Mouse (Mus musculus) heart, embryonic 14.5 days (tissue): ENCODE measurements at regions not wholly inside any gene's neighbourhood (a gene's known extent, or its start where the extent isn't known, plus 50 kb on each side); places are given as distances from the start of the nearest gene placed in this dataset.
A peak's percentile ranks its signal among the peaks of the same experiment; 100 is the strongest.

Source experiments
- ATAC-seq: fragments of 200-750 bp; cut with Nextera tagmentation; 2 replicates; pipeline ENCODE4 v1.8.0; 2017; ENCODE audit warnings: low read depth, moderate TSS enrichment; ENCODE audit not compliant: insufficient number of reproducible peaks, insufficient read depth, low FRiP score
- H3K27ac ChIP-seq, 2 experiments: fragments of 200-500 bp in 1 of 2; fragments of 300-500 bp in 1 of 2; sonication (generic) in 1 of 2; replicated peaks in 1 of 2; 2 replicates each; pipeline ENCODE4 v1.5.1; 2012 to 2014; ENCODE audit warnings: low read depth in 2 of 2, low read length in 2 of 2, control low read depth in 1 of 2, mild to moderate bottlenecking in 1 of 2, mixed read lengths in 1 of 2; ENCODE audit not compliant: control insufficient read depth in 1 of 2, insufficient read depth in 1 of 2
- H3K27me3 ChIP-seq: fragments of 300-500 bp; sonication (generic); 2 replicates; pipeline ENCODE4 v1.6.1; 2014; ENCODE audit warnings: mild to moderate bottlenecking, low read length, control low read depth; ENCODE audit not compliant: control insufficient read depth, insufficient read depth
- H3K36me3 ChIP-seq: fragments of 300-500 bp; sonication (generic); 2 replicates; pipeline ENCODE4 v1.6.1; 2014; ENCODE audit warnings: mild to moderate bottlenecking, control low read depth, low read length, mixed read lengths; ENCODE audit not compliant: control insufficient read depth, insufficient read depth
- H3K4me1 ChIP-seq, 2 experiments: fragments of 200-500 bp in 1 of 2; fragments of 300-500 bp in 1 of 2; sonication (generic) in 1 of 2; 2 replicates each; pipeline ENCODE4 v1.6.1; 2012 to 2014; ENCODE audit warnings: low read length in 2 of 2, control low read depth in 1 of 2, mixed read lengths in 1 of 2; ENCODE audit not compliant: control insufficient read depth in 2 of 2, insufficient read depth in 2 of 2
- H3K4me2 ChIP-seq: fragments of 300-500 bp; sonication (generic); 2 replicates; pipeline ENCODE4 v1.6.1; 2014; ENCODE audit warnings: mild to moderate bottlenecking, low read length
- H3K4me3 ChIP-seq, 2 experiments: fragments of 200-500 bp in 1 of 2; fragments of 300-500 bp in 1 of 2; sonication (generic) in 1 of 2; 2 replicates each; pipeline ENCODE4 v1.5.1; 2012 to 2014; ENCODE audit warnings: low read length in 2 of 2, mild to moderate bottlenecking in 2 of 2, control low read depth in 1 of 2, low read depth in 1 of 2, moderate library complexity in 1 of 2; ENCODE audit not compliant: control insufficient read depth in 1 of 2, insufficient read depth in 1 of 2
- H3K9ac ChIP-seq: fragments of 300-500 bp; sonication (generic); 2 replicates; pipeline ENCODE4 v1.6.1; 2014; ENCODE audit warnings: mild to moderate bottlenecking, low read length
- H3K9me3 ChIP-seq: fragments of 300-500 bp; sonication (generic); 2 replicates; pipeline ENCODE4 v1.6.1; 2016; ENCODE audit warnings: low read length, control low read depth; ENCODE audit not compliant: control insufficient read depth
- WGBS: fragments of 180-500 bp; shearing (Covaris S2); extraction: QIAGEN DNeasy Blood & Tissue Kit; methylation state at CpG from one replicate; pipeline ENCODE4 v1.1.7; 2014; 5-methylcytosine and 5-hydroxymethylcytosine counted together

- Histone ChIP-seq H3K9ac (no peak overlapping the region), H3K4me1 (peaks cover 13 to 20% of the 10 kb centered on the region in 2 experiments), H3K36me3 (no peaks in the 10 kb centered on the region), H3K27ac (no peak overlapping the region), H3K27me3 (no peaks in the 10 kb centered on the region), H3K9me3 (no peaks in the 10 kb centered on the region), H3K4me2 (no peak overlapping the region), H3K4me3 (no peak overlapping the region)
- 67% methylated on average over 4 of the region's 4 CpGs for WGBS
- ATAC-seq, result no peak
Observed at GRCm38 (mm10) chr13:52090365-52090764, 243.9 kb downstream of the Gadd45g start.

GRCm38 (mm10) chr13:52094785-52095184 lies 248.3 kb downstream of the Gadd45g start:
- 67% methylated on average over 7 of the region's 7 CpGs for WGBS
- Histone ChIP-seq H3K36me3 (no peaks in the 10 kb centered on the region), H3K4me3 (no peak overlapping the region), H3K4me2 (no peak overlapping the region), H3K4me1 (peaks cover under 1 to 5% of the 10 kb centered on the region in 2 experiments; a peak in 3 of 4 replicates), H3K9ac (no peak overlapping the region), H3K27me3 (no peaks in the 10 kb centered on the region), H3K9me3 (no peaks in the 10 kb centered on the region), H3K27ac (no peak overlapping the region)
- ATAC-seq, result no peak

- Histone ChIP-seq H3K9me3 (no peaks in the 10 kb centered on the region), H3K36me3 (no peaks in the 10 kb centered on the region), H3K9ac (no peak overlapping the region), H3K27ac (no peak overlapping the region), H3K4me1 (peaks cover 14 to 18% of the 10 kb centered on the region in 2 experiments), H3K4me2 (no peak overlapping the region), H3K27me3 (no peaks in the 10 kb centered on the region), H3K4me3 (no peak overlapping the region)
- no peak for ATAC-seq
- WGBS, result 80% methylated on average over 7 of the region's 7 CpGs
Observed at GRCm38 (mm10) chr13:52096506-52096905, 250.0 kb downstream of the Gadd45g start.

- ATAC-seq, result peak; percentile 66; the same call in 1 of the 2 replicates
- Histone ChIP-seq H3K9me3 (no peaks in the 10 kb centered on the region), H3K27ac (no peak overlapping the region), H3K9ac (no peak overlapping the region), H3K27me3 (no peaks in the 10 kb centered on the region), H3K4me1 (peaks cover 13 to 22% of the 10 kb centered on the region in 2 experiments), H3K36me3 (no peaks in the 10 kb centered on the region), H3K4me2 (no peak overlapping the region), H3K4me3 (no peak overlapping the region)
- 20% methylated on average over 9 of the region's 9 CpGs for WGBS
Observed at GRCm38 (mm10) chr13:52105989-52106642, 259.6 kb downstream of the Gadd45g start.

- H3K4me3 ChIP-seq, result no peak overlapping the region
- no peak for ATAC-seq
- H3K9me3 ChIP-seq, result no peaks in the 10 kb centered on the region
- no peak overlapping the region for H3K9ac ChIP-seq
- H3K4me1 ChIP-seq, result peaks cover 15 to 26% of the 10 kb centered on the region in 2 experiments
- H3K27ac ChIP-seq, result no peak overlapping the region
- H3K4me2 ChIP-seq, result no peak overlapping the region
- H3K36me3 ChIP-seq, result no peaks in the 10 kb centered on the region
- WGBS, result 66% methylated on average over 7 of the region's 8 CpGs
- no peaks in the 10 kb centered on the region for H3K27me3 ChIP-seq
Observed at GRCm38 (mm10) chr13:52108349-52108921, 262.0 kb downstream of the Gadd45g start.

- no peak for ATAC-seq
- Histone ChIP-seq H3K27ac (no peak overlapping the region), H3K4me1 (peaks cover 15 to 30% of the 10 kb centered on the region in 2 experiments), H3K9me3 (no peaks in the 10 kb centered on the region), H3K4me2 (no peak overlapping the region), H3K9ac (no peak overlapping the region), H3K36me3 (no peaks in the 10 kb centered on the region), H3K27me3 (no peaks in the 10 kb centered on the region), H3K4me3 (no peak overlapping the region)
- WGBS, result 66% methylated on average over 17 of the region's 17 CpGs
Observed at GRCm38 (mm10) chr13:52109039-52109759, 262.7 kb downstream of the Gadd45g start.

GRCm38 (mm10) chr13:52110750-52111149 lies 264.3 kb downstream of the Gadd45g start:
- no peak overlapping the region for H3K9ac ChIP-seq
- H3K27me3 ChIP-seq, result no peaks in the 10 kb centered on the region
- no peaks in the 10 kb centered on the region for H3K36me3 ChIP-seq
- H3K4me2 ChIP-seq, result no peak overlapping the region
- H3K4me1 ChIP-seq, result peaks cover 17 to 30% of the 10 kb centered on the region in 2 experiments
- no peaks in the 10 kb centered on the region for H3K9me3 ChIP-seq
- 0 out of 4 replicates have a peak overlapping the region, but pooled peaks of 1 of the 2 experiments have one; percentile 9 for H3K27ac ChIP-seq
- H3K4me3 ChIP-seq, result no peak overlapping the region
- ATAC-seq, result no peak
- 28% methylated on average over 9 of the region's 9 CpGs for WGBS
